Mouse (Mus musculus) embryonic facial prominence, embryonic 14.5 days (tissue): ENCODE results near the gene Recql5. TPM values are rescaled to one million over a fixed set of nuclear protein-coding genes. Genes with fewer than 3 reads are reported as not detected.

Source experiments
- ATAC-seq: fragments of 200-750 bp; cut with Nextera tagmentation; 2 replicates; pipeline ENCODE4 v1.8.0; 2017; ENCODE audit warnings: low read depth, moderate number of reproducible peaks, moderate TSS enrichment
- DNase-seq: peaks from one replicate; pipeline ENCODE4 v3.0.0-alpha.2; 2015; ENCODE audit warnings: low spot score
- H3K27ac ChIP-seq: fragments of 300-500 bp; sonication (generic); replicated peaks from 2 replicates; pipeline ENCODE4 v1.5.1; 2014; ENCODE audit warnings: low read depth, mild to moderate bottlenecking, low read length, moderate library complexity
- H3K27me3 ChIP-seq: fragments of 300-500 bp; sonication (generic); replicated peaks from 2 replicates; pipeline ENCODE4 v1.6.1; 2014; ENCODE audit warnings: low read length; ENCODE audit not compliant: control insufficient read depth, insufficient read depth
- H3K36me3 ChIP-seq: fragments of 300-500 bp; sonication (generic); 2 replicates; pipeline ENCODE4 v1.6.1; 2014; ENCODE audit warnings: low read length, mixed read lengths; ENCODE audit not compliant: control insufficient read depth, insufficient read depth
- H3K4me1 ChIP-seq: fragments of 300-500 bp; sonication (generic); 2 replicates; pipeline ENCODE4 v1.6.1; 2014; ENCODE audit warnings: antibody characterized with exemption, low read length; ENCODE audit not compliant: control insufficient read depth, insufficient read depth
- H3K4me2 ChIP-seq: fragments of 300-500 bp; sonication (generic); 2 replicates; pipeline ENCODE4 v1.6.1; 2014; ENCODE audit warnings: low read depth, mild to moderate bottlenecking, low read length, moderate library complexity, mixed read lengths
- H3K4me3 ChIP-seq: fragments of 300-500 bp; sonication (generic); 2 replicates; pipeline ENCODE4 v1.5.1; 2014; ENCODE audit warnings: low read depth, mild to moderate bottlenecking, low read length
- H3K9ac ChIP-seq: fragments of 300-500 bp; sonication (generic); 2 replicates; pipeline ENCODE4 v1.6.1; 2014; ENCODE audit warnings: low read depth, mild to moderate bottlenecking, low read length, moderate library complexity, mixed read lengths
- H3K9me3 ChIP-seq: fragments of 300-500 bp; sonication (generic); 2 replicates; pipeline ENCODE4 v1.6.1; 2016; ENCODE audit warnings: low read length; ENCODE audit not compliant: control insufficient read depth
- WGBS: fragments of 180-500 bp; shearing (Covaris S2); extraction: QIAGEN DNeasy Blood & Tissue Kit; methylation state at CpG from one replicate; pipeline ENCODE4 v1.1.7; 2014; 5-methylcytosine and 5-hydroxymethylcytosine counted together
- polyA plus RNA-seq: library from polyadenylated mRNA; unstranded; fragments of >200 nt; fragmentation: Nextera tagmentation; extraction: Ambion mirVana; gene quantifications from 2 replicates; pipeline ENCODE4 v1.2.1, GENCODE M21; 2014

The Recql5 gene
- polyA plus RNA-seq, 1 experiment from 2014 or later: 13.3 TPM

- no peak for ATAC-seq
- Histone ChIP-seq H3K9ac (no peak overlapping the region), H3K27me3 (no peaks in the 10 kb centered on the region), H3K4me3 (no peak overlapping the region), H3K9me3 (no peaks in the 10 kb centered on the region), H3K4me1 (no peaks in the 10 kb centered on the region), H3K4me2 (no peak overlapping the region), H3K36me3 (peaks cover 8% of the 10 kb centered on the region), H3K27ac (no peak overlapping the region)
- WGBS: 63% methylated on average over 3 of the region's 5 CpGs
- DNase-seq: no peak
Observed at GRCm38 (mm10) chr11:115888020-115888419, 45.3 kb downstream of the Recql5 start.

DNA sequence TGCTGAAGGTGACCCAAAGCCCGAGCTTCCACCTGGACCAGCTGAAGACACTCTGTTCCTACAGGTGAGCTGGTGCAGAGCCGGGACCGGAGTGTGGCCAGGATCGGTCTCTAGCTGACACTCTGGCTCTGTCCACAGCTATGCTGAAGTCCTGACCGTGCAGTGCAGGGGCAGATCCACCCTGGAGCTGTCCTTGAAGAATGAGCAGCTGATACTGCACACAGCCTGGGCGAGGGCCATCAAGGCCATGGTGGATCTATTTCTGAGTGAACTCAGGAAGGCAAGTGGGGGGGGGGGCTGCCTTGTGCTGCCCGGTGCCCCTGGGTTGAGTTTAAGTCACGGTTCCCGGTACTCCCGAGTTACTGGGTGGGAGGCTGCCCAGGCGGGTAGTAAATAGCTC is 46.8 kb downstream of the Recql5 start:
- no peak for ATAC-seq
- DNase-seq: no peak
- H3K36me3 ChIP-seq: no peaks in the 10 kb centered on the region
- no peaks in the 10 kb centered on the region for H3K4me1 ChIP-seq
- no peaks in the 10 kb centered on the region for H3K9me3 ChIP-seq
- H3K27ac ChIP-seq: no peak overlapping the region
- H3K9ac ChIP-seq: no peak overlapping the region
- H3K4me3 ChIP-seq: no peak overlapping the region
- WGBS: 94% methylated on average over 10 of the region's 11 CpGs
- no peaks in the 10 kb centered on the region; the same call in 1 of the 2 replicates for H3K27me3 ChIP-seq
- H3K4me2 ChIP-seq: no peak overlapping the region

- Histone ChIP-seq H3K27ac (no peak overlapping the region), H3K4me3 (no peak overlapping the region), H3K4me2 (no peak overlapping the region), H3K9me3 (no peaks in the 10 kb centered on the region), H3K27me3 (no peaks in the 10 kb centered on the region; the same call in 1 of the 2 replicates), H3K4me1 (no peaks in the 10 kb centered on the region), H3K36me3 (no peaks in the 10 kb centered on the region), H3K9ac (no peak overlapping the region)
- ATAC-seq (no peak), DNase-seq (no peak)
- 74% methylated on average over 11 of the region's 11 CpGs for WGBS
Observed at GRCm38 (mm10) chr11:115885281-115885680, 48.0 kb downstream of the Recql5 start.

DNA sequence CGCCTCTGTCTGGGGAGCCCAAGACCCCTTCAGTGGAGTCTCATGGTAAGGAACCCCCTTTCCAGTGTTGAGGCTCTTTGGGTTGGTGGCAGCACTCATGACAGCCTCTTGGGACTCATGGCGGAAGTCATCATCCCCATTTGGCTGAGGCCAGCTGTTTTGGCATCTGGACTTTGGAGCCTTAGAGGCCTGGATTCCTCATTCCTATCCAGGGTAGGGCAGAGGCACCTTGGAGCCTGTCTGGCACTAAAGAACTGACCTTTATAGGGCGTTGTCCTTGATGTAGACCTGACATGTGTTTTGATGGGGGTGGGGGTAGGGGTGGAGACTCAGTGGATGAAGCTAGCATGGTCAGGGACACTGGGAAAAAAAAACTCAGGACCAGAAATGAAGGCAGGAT is 48.9 kb downstream of the Recql5 start:
- H3K27me3 ChIP-seq: no peaks in the 10 kb centered on the region; the same call in 1 of the 2 replicates
- H3K4me1 ChIP-seq: no peaks in the 10 kb centered on the region
- no peak overlapping the region for H3K4me2 ChIP-seq
- no peak overlapping the region for H3K9ac ChIP-seq
- DNase-seq (no peak), ATAC-seq (no peak)
- 87% methylated on average over 3 of the region's 3 CpGs for WGBS
- H3K4me3 ChIP-seq: no peak overlapping the region
- H3K9me3 ChIP-seq: no peaks in the 10 kb centered on the region
- H3K27ac ChIP-seq: no peak overlapping the region
- H3K36me3 ChIP-seq: no peaks in the 10 kb centered on the region

- ATAC-seq (no peak), DNase-seq (no peak)
- Histone ChIP-seq H3K4me1 (no peaks in the 10 kb centered on the region), H3K36me3 (no peaks in the 10 kb centered on the region), H3K27ac (no peak overlapping the region), H3K4me2 (no peak overlapping the region), H3K27me3 (no peaks in the 10 kb centered on the region; the same call in 1 of the 2 replicates), H3K4me3 (no peak overlapping the region), H3K9me3 (no peaks in the 10 kb centered on the region), H3K9ac (no peak overlapping the region)
- 21% methylated on average over 12 of the region's 17 CpGs for WGBS
Observed at GRCm38 (mm10) chr11:115883251-115883650, 50.0 kb downstream of the Recql5 start.

DNA sequence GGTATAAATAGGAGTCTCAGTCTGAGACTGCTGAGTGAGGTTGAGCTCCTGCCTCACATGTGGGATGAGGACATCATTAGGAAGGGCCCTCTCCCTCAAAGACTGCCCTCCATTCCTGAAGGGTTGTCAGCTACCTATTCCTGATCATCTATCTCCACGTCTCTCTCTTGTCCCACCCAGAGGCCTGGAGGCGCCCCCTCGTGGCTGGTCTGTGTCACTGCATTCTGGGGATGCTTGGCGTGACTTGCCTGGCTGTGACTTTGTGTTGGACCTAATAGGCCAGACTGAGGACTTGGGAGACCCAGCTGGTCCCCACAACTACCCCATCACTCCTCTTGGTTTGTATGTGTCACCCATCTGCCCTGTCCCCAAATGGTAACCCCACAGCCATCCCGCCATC is 52.3 kb downstream of the Recql5 start:
- Histone ChIP-seq H3K4me1 (no peaks in the 10 kb centered on the region), H3K27me3 (no peaks in the 10 kb centered on the region; the same call in 1 of the 2 replicates), H3K4me2 (no peak overlapping the region), H3K9ac (no peak overlapping the region), H3K4me3 (no peak overlapping the region), H3K36me3 (no peaks in the 10 kb centered on the region), H3K9me3 (no peaks in the 10 kb centered on the region), H3K27ac (no peak overlapping the region)
- DNase-seq (no peak), ATAC-seq (no peak)
- 21% methylated on average over 5 of the region's 5 CpGs for WGBS

DNA sequence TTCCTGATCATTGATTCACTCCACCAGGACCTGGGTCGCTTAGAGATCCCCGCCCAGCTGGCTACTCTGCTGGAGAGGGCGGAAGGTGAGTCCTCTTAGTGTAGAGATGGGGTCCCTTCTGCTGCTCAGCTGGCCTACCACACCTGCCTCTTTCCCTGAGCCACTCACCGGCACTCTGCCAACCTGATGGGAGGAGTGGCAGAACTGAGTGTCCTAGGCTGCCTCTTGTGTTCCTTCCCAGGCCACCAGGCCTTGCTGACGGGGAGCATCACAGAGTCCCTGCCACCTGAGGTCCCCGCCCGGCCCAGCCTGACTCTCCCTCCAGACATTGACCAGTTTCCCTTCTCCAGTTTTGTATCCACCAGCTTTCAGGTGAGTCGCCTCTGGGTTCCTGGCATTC is 55.2 kb downstream of the Recql5 start:
- Histone ChIP-seq H3K27ac (no peak overlapping the region), H3K9ac (no peak overlapping the region), H3K4me3 (no peak overlapping the region), H3K36me3 (no peaks in the 10 kb centered on the region), H3K27me3 (no peaks in the 10 kb centered on the region; the same call in 1 of the 2 replicates), H3K9me3 (no peaks in the 10 kb centered on the region), H3K4me1 (no peaks in the 10 kb centered on the region), H3K4me2 (no peak overlapping the region)
- ATAC-seq (no peak), DNase-seq (no peak)
- 80% methylated on average over 8 of the region's 8 CpGs for WGBS

GRCm38 (mm10) chr11:115877174-115877755 is 56.0 kb downstream of the Recql5 start:
- no peak for ATAC-seq
- no peaks in the 10 kb centered on the region for H3K27me3 ChIP-seq
- H3K4me1 ChIP-seq: no peaks in the 10 kb centered on the region
- no peak overlapping the region for H3K9ac ChIP-seq
- H3K27ac ChIP-seq: no peak overlapping the region
- no peak for DNase-seq
- no peaks in the 10 kb centered on the region for H3K36me3 ChIP-seq
- 53% methylated on average over 6 of the region's 6 CpGs for WGBS
- no peak overlapping the region for H3K4me2 ChIP-seq
- no peak overlapping the region for H3K4me3 ChIP-seq
- H3K9me3 ChIP-seq: no peaks in the 10 kb centered on the region

GRCm38 (mm10) chr11:115876438-115876837 is 56.8 kb downstream of the Recql5 start:
- Histone ChIP-seq H3K4me1 (no peaks in the 10 kb centered on the region), H3K36me3 (no peaks in the 10 kb centered on the region), H3K9ac (no peak overlapping the region), H3K27me3 (no peaks in the 10 kb centered on the region), H3K4me3 (no peak overlapping the region), H3K27ac (no peak overlapping the region), H3K4me2 (no peak overlapping the region), H3K9me3 (no peaks in the 10 kb centered on the region)
- DNase-seq (no peak), ATAC-seq (no peak)
- WGBS: 69% methylated on average over 5 of the region's 5 CpGs
